Mouse (Mus musculus) cerebral cortex, adult 2 months (tissue): ENCODE results near the gene Eef1akmt1.

Experiments used
- WGBS: fragments of 180-500 bp; shearing (Covaris S2); methylation state at CpG from one replicate; pipeline ENCODE4 v1.1.7; 2018; 5-methylcytosine and 5-hydroxymethylcytosine counted together

The Eef1akmt1 gene

GRCm38 (mm10) chr14:57524671-57525387, 46.6 kb downstream of the Eef1akmt1 start, which contains the start of gene Il17d:
TSS of gene Il17d (plus strand) at chr14:57524777.
- WGBS, result 2% methylated on average over 95 of the region's 104 CpGs

GRCm38 (mm10) chr14:57523762-57524161, 47.6 kb downstream of the Eef1akmt1 start:
- 59% methylated on average over 9 of the region's 9 CpGs for WGBS

GRCm38 (mm10) chr14:57517001-57517400, 54.4 kb downstream of the Eef1akmt1 start:
- WGBS, result 49% methylated on average over 7 of the region's 7 CpGs

- WGBS, result 83% methylated on average over 6 of the region's 6 CpGs
These were observed 56.2 kb downstream of the Eef1akmt1 start for GRCm38 (mm10) chr14:57515156-57515762.

GRCm38 (mm10) chr14:57509554-57509953, 61.9 kb downstream of the Eef1akmt1 start:
- 61% methylated on average over 6 of the region's 6 CpGs for WGBS

GRCm38 (mm10) chr14:57503729-57504128, 67.7 kb downstream of the Eef1akmt1 start:
- 85% methylated on average over 6 of the region's 6 CpGs for WGBS
